Mouse (Mus musculus): Measurements from ENCODE around the gene Lrrc32. TPM values are rescaled to one million over a fixed set of nuclear protein-coding genes. Genes with fewer than 3 reads are reported as not detected.

Lrrc32 gene
- 17.1 and 21.0 TPM in 2 replicates for polyA plus RNA-seq (2014; fragmentation: Nextera tagmentation; extraction: Ambion mirVana)

DNA sequence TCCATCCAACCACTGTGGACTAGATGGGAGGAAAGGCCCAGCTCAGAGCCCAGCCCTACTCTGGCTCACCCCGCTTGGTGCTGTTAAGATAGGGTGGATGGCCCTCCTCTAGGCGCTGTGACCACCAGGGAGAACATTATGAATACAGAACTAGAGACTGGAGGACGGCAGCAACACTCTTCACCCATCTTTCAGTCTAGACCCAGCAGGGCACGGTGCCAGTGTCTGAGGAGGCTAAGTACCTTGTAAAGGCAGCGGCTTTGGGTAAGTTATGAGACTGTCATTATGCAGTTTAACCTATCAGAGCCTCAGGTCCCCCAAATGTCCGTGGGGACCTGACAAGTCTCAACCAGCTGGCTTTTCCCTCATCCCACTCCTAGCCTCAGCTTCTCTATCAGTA is at the start of gene Lrrc32:
Gene Lrrc32, plus strand, starts transcription at position 153 of the 400 bp plus-strand sequence.
- Histone ChIP-seq H3K9ac (ENCODE audit: low read depth, low read length) (peak within 1 kb of the TSS; percentile 49), H3K4me3 (ENCODE audit: low read depth, low read length) (peak within 1 kb of the TSS; percentile 55), H3K27ac (ENCODE audit: low read depth, low read length) (no peak within 1 kb of the TSS; the same call in 1 of the 2 replicates), H3K27me3 (replicated peaks; ENCODE audit: control insufficient read depth, insufficient read depth, low read length) (peaks cover 22% of the 10 kb centered on the region), H3K36me3 (ENCODE audit: control insufficient read depth, insufficient read depth, low read length) (no peaks in the 10 kb centered on the region), H3K4me2 (peak within 1 kb of the TSS; percentile 78), H3K4me1 (replicated peaks; ENCODE audit: control insufficient read depth, insufficient read depth, low read length) (peaks cover 9% of the 10 kb centered on the region), H3K9me3 (ENCODE audit: control insufficient read depth, low read length) (no peaks in the 10 kb centered on the region)
- DNase-seq (ENCODE audit: low spot score): no peak
- 44% methylated on average over 6 of the region's 6 CpGs for WGBS
- no peak for ATAC-seq (replicated peaks; ENCODE audit: low FRiP score)

DNA sequence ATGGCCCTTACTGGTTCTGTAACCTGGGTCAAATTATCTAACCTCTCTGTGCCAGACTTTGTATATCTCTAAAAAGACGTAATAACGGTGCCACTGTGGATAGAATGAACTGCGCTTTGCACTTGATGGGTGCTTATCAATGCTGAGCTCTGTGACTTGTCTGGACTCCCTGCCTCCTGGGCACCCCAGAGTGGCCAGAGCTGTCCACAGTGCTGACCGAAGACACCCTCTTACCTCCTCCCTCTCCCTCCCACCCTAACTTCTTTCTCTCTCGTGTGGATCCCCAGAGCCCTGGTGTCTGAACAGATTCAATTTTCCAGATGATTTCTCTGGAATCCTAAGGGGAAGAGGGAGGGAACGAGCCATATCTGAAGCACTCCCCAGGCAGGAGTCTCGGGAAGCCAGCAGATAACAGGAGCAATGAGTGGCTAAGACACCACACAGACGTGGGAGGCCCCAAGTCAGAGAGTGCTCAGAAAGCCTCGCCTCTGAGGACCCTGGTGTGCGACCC is 49.1 kb upstream of the Lrrc32 start, which contains the start of gene Gucy2d:
Gene Gucy2d, plus strand, starts transcription at position 461 of the 511 bp plus-strand sequence.
- no peak within 1 kb of the TSS for H3K9ac ChIP-seq (ENCODE audit: low read depth, low read length)
- H3K9me3 ChIP-seq (ENCODE audit: control insufficient read depth, low read length): no peaks in the 10 kb centered on the region
- 38% methylated on average over 10 of the region's 10 CpGs for WGBS
- no peak within 1 kb of the TSS for H3K27ac ChIP-seq (ENCODE audit: low read depth, low read length)
- no peak for DNase-seq (ENCODE audit: low spot score)
- no peaks in the 10 kb centered on the region for H3K27me3 ChIP-seq (replicated peaks; ENCODE audit: control insufficient read depth, insufficient read depth, low read length)
- H3K36me3 ChIP-seq (ENCODE audit: control insufficient read depth, insufficient read depth, low read length): no peaks in the 10 kb centered on the region
- H3K4me3 ChIP-seq (ENCODE audit: low read depth, low read length): no peak within 1 kb of the TSS
- H3K4me2 ChIP-seq: no peak within 1 kb of the TSS
- ATAC-seq (replicated peaks; ENCODE audit: low FRiP score): no peak
- no peaks in the 10 kb centered on the region for H3K4me1 ChIP-seq (replicated peaks; ENCODE audit: control insufficient read depth, insufficient read depth, low read length)

DNA sequence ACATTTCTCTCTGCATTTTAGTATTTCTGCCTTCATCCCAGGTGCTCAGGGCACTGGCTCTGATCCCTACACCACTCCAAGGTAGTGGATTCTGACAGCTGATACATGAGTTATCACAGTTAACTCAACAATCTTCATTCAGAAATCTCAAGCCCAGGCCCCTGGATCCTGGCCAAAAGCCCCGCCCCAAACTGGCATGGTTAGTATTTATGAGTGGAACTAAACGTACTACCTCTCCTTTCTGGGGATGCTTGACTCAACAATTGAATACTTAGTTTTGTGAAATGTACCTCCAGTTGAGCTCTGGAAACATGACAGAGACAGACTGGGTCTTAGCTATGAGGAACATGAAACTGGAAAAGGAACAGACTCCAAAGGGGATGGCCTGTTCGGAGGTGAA is 42.2 kb upstream of the Lrrc32 start:
- WGBS: 72% methylated on average over 3 of the region's 3 CpGs
- Histone ChIP-seq H3K27me3 (replicated peaks; ENCODE audit: control insufficient read depth, insufficient read depth, low read length) (no peaks in the 10 kb centered on the region), H3K27ac (ENCODE audit: low read depth, low read length) (no peak overlapping the region), H3K4me2 (no peak overlapping the region), H3K36me3 (ENCODE audit: control insufficient read depth, insufficient read depth, low read length) (no peaks in the 10 kb centered on the region), H3K9ac (ENCODE audit: low read depth, low read length) (no peak overlapping the region), H3K9me3 (ENCODE audit: control insufficient read depth, low read length) (no peaks in the 10 kb centered on the region), H3K4me3 (ENCODE audit: low read depth, low read length) (no peak overlapping the region), H3K4me1 (replicated peaks; ENCODE audit: control insufficient read depth, insufficient read depth, low read length) (no peaks in the 10 kb centered on the region)
- no peak for DNase-seq (ENCODE audit: low spot score)
- ATAC-seq (replicated peaks; ENCODE audit: low FRiP score): no peak

DNA sequence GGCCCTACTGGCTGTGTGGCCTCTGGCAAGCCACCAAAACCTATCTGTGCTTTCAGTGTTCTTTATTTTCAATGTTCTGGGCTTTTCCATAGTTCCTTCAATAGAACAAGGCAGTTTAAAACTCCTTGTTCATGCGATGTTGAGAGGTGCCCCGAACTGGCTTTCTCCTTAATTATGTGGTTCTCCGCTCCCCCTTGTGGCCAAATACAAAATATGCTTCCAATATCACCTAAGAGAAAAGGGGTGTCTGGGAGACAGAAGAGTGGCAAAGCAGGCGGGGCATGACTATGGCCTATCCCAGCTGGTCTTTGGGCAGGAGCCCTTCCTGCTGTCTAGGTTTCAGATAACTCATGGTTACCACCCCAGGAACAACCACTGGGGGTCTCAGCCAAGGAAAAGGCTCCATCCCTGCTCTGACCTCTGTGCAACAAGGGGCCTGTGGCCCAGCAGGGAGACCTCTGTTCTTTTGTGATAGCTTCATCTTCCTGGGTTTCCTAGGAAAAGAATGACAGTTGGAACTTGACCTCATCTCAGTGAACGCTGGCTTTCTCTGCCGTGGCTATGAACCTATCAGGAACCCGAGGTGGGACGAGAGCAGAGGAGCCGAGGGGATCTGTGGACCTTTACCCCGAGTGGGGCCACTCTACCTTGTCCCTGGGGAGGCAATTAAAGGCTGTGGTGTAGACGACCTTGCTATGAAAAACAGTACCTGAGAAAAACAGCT is 41.3 kb upstream of the Lrrc32 start:
- 58% methylated on average over 11 of the region's 11 CpGs for WGBS

DNA sequence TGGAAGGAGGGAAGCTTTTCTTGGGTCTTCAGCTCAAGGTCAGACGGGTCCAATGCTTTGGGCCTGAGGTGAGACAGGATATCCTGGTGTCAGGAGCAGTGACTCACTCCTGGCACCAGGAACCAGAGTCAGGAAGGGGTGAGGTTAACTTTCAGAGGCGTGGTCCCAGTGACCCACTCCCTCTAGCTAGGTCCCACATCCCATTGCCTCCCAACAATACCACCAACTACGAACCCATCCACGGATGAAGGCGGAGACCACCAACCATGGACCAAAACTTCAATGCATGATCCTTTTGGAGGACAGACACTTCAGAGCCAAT is 40.8 kb upstream of the Lrrc32 start:
- Histone ChIP-seq H3K27ac (ENCODE audit: low read depth, low read length) (no peak overlapping the region), H3K9ac (ENCODE audit: low read depth, low read length) (no peak overlapping the region), H3K4me2 (no peak overlapping the region), H3K36me3 (ENCODE audit: control insufficient read depth, insufficient read depth, low read length) (no peaks in the 10 kb centered on the region), H3K9me3 (ENCODE audit: control insufficient read depth, low read length) (no peaks in the 10 kb centered on the region), H3K4me3 (ENCODE audit: low read depth, low read length) (no peak overlapping the region), H3K4me1 (replicated peaks; ENCODE audit: control insufficient read depth, insufficient read depth, low read length) (no peaks in the 10 kb centered on the region), H3K27me3 (replicated peaks; ENCODE audit: control insufficient read depth, insufficient read depth, low read length) (no peaks in the 10 kb centered on the region)
- WGBS: 88% methylated on average over 5 of the region's 5 CpGs
- no peak for ATAC-seq (replicated peaks; ENCODE audit: low FRiP score)
- no peak for DNase-seq (ENCODE audit: low spot score)

More for the DNA sequence above, 41.3 kb upstream of the Lrrc32 start:
- Histone ChIP-seq H3K4me2 (no peak overlapping the region), H3K27me3 (replicated peaks; ENCODE audit: control insufficient read depth, insufficient read depth, low read length) (no peaks in the 10 kb centered on the region), H3K9ac (ENCODE audit: low read depth, low read length) (no peak overlapping the region), H3K4me1 (replicated peaks; ENCODE audit: control insufficient read depth, insufficient read depth, low read length) (no peaks in the 10 kb centered on the region), H3K27ac (ENCODE audit: low read depth, low read length) (no peak overlapping the region), H3K9me3 (ENCODE audit: control insufficient read depth, low read length) (no peaks in the 10 kb centered on the region), H3K4me3 (ENCODE audit: low read depth, low read length) (no peak overlapping the region), H3K36me3 (ENCODE audit: control insufficient read depth, insufficient read depth, low read length) (no peaks in the 10 kb centered on the region)
- no peak for ATAC-seq (replicated peaks; ENCODE audit: low FRiP score)
- DNase-seq (ENCODE audit: low spot score): no peak

DNA sequence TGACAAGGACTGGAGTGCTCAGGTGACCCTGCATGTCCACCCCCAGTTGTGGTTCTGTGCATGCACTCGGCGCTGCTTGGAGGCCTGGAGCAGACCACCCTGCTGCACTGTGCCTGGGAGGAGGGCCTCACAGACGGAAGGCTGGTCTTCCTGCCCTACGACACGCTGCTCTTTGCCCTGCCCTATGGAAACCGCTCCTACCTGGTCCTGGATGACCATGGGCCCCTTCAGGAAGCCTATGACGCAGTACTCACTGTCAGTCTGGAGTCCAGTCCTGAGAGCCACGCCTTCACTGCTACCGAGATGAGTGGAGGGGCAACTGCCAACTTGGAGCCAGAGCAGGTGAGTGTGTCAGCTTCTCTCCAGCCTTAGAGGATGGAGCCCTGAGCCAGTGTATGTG is 39.4 kb upstream of the Lrrc32 start:
- Histone ChIP-seq H3K4me2 (no peak overlapping the region), H3K36me3 (ENCODE audit: control insufficient read depth, insufficient read depth, low read length) (no peaks in the 10 kb centered on the region), H3K9me3 (ENCODE audit: control insufficient read depth, low read length) (no peaks in the 10 kb centered on the region), H3K4me1 (replicated peaks; ENCODE audit: control insufficient read depth, insufficient read depth, low read length) (no peaks in the 10 kb centered on the region), H3K27me3 (replicated peaks; ENCODE audit: control insufficient read depth, insufficient read depth, low read length) (no peaks in the 10 kb centered on the region), H3K9ac (ENCODE audit: low read depth, low read length) (no peak overlapping the region), H3K27ac (ENCODE audit: low read depth, low read length) (no peak overlapping the region), H3K4me3 (ENCODE audit: low read depth, low read length) (no peak overlapping the region)
- no peak for ATAC-seq (replicated peaks; ENCODE audit: low FRiP score)
- 82% methylated on average over 9 of the region's 9 CpGs for WGBS
- no peak for DNase-seq (ENCODE audit: low spot score)

DNA sequence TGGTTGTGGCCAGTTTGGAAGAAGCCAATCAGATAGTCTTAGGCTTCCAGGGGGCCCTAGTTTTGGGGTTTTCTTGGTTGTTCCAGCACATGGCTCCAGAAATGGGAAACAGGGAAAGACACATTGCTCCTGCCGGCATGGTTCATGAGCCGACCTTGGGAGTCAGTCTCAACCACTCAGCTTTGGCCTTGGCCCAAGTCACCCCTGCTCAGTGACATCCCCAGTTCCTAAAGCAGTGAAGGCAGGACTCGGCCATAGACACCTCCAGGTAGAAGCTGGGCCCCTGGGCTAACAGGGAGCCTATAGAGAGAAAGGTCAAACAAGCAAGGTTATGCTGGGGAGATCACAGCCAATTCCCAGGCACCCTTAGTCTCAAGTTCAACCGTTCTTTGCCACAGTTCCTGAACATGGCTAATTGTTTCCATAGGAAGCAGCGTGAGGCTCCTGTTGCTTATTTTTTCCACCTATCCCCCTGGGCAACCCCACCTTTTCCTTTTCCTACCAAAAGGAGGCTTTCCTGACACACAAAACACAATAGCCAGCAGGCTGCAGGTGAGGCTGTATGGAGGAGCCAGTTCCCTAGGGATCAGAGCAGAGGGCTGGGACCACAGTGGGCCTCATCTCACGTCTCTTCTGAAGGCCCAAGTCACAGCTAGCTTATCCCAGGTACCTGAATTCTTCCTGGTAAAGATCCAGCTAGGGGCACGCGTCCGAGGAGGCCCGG is 34.5 kb upstream of the Lrrc32 start:
- H3K9me3 ChIP-seq (ENCODE audit: control insufficient read depth, low read length): no peaks in the 10 kb centered on the region
- no peaks in the 10 kb centered on the region for H3K36me3 ChIP-seq (ENCODE audit: control insufficient read depth, insufficient read depth, low read length)
- H3K4me3 ChIP-seq (ENCODE audit: low read depth, low read length): no peak overlapping the region
- no peaks in the 10 kb centered on the region for H3K4me1 ChIP-seq (replicated peaks; ENCODE audit: control insufficient read depth, insufficient read depth, low read length)
- no peak overlapping the region for H3K9ac ChIP-seq (ENCODE audit: low read depth, low read length)
- WGBS: 76% methylated on average over 10 of the region's 10 CpGs
- DNase-seq (ENCODE audit: low spot score): no peak
- no peak overlapping the region for H3K27ac ChIP-seq (ENCODE audit: low read depth, low read length)
- no peaks in the 10 kb centered on the region for H3K27me3 ChIP-seq (replicated peaks; ENCODE audit: control insufficient read depth, insufficient read depth, low read length)
- no peak overlapping the region for H3K4me2 ChIP-seq
- ATAC-seq (replicated peaks; ENCODE audit: low FRiP score): no peak

DNA sequence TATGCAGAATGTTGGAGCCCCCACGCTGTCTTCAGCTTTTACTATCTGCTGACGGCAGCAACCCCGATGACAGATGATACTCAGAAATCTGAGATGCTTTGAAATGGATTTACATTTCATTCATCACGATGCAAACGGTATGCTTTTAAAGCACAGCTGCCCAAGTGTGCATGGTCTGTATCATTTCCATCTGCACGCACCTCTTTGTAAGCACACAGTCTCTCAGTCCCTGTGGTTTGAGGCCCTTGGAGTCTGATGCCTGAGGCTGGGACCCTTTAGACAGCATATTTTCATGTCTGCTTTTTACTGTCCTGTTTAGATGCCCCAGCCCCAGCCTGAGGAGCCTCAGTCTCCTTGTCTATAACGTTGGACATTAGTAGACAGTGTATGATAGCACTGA is 28.8 kb upstream of the Lrrc32 start:
- no peaks in the 10 kb centered on the region for H3K4me1 ChIP-seq (replicated peaks; ENCODE audit: control insufficient read depth, insufficient read depth, low read length)
- no peak overlapping the region for H3K4me2 ChIP-seq
- no peaks in the 10 kb centered on the region for H3K36me3 ChIP-seq (ENCODE audit: control insufficient read depth, insufficient read depth, low read length)
- no peaks in the 10 kb centered on the region for H3K9me3 ChIP-seq (ENCODE audit: control insufficient read depth, low read length)
- H3K4me3 ChIP-seq (ENCODE audit: low read depth, low read length): no peak overlapping the region
- ATAC-seq (replicated peaks; ENCODE audit: low FRiP score) (no peak), DNase-seq (ENCODE audit: low spot score) (no peak)
- no peak overlapping the region for H3K27ac ChIP-seq (ENCODE audit: low read depth, low read length)
- H3K9ac ChIP-seq (ENCODE audit: low read depth, low read length): no peak overlapping the region
- WGBS: 63% methylated on average over 7 of the region's 7 CpGs
- H3K27me3 ChIP-seq (replicated peaks; ENCODE audit: control insufficient read depth, insufficient read depth, low read length): no peaks in the 10 kb centered on the region
